Mouse (Mus musculus): ENCODE measurements around the gene Ralb.
A peak's percentile ranks its signal among the peaks of the same experiment; 100 is the strongest.

Gene Ralb

DNA sequence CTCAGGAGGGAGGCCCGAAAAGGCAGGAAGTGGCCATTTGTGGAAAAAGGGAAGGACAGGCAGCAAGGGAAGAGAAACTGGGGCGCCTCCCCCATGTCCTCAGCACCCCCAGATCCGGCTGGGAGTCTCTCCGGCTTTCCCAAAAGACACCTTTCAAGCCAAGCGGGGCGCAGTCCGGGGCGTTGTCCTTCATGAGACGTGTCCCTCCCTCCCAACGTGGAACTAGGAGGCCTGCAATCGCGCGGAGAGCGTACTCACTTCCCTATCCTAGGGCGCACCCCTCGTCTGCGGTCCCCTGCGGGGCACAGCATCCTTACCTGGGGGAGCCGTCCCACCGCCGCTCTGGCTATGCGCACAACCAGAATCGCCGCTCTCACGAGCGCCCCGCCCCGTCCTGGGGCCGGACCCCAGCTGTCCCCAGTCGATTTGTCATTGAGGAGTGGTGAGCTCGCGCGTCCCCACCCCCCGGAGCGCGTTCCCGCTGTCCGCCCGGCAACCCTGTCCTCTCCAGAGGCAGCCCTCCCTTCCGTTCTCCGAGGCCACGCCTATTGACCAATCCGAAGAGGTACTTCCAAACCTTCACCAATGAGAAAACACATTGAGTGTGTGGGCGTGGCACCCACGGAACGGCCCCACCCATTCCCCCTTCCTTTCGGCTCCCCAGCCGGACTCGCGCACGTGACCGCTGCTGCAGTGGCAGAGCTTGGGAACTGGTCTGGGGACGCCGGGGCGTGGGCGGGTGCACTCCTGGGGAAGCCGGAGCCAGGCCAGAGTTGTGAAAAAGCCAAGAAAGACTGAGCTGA is at the start of gene Ralb:
Ralb (minus strand) TSS at position 535 of the 803 bp plus-strand sequence.
- DNase-seq (ENCODE audit: low spot score), result peak; percentile 88

DNA sequence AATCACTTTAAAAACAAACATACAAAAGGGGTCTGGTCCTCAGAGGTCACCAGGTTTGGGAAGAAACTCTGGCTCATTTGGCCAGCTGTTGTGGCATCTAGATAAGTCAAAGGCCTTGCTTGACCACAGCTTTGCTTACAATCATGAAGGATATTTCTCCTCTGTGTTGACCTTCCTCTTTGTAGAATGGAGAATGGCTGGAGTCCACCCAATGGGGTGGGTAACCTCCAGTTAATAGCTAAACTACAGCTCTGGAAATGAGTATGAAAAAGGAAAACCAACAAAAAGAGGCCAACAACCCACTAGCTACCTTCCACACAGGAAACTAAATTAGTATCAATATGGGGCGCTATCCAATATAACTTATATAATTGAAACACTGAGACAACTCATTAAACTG is 47.1 kb upstream of the Ralb start:
- no peak for DNase-seq (ENCODE audit: low spot score)

DNA sequence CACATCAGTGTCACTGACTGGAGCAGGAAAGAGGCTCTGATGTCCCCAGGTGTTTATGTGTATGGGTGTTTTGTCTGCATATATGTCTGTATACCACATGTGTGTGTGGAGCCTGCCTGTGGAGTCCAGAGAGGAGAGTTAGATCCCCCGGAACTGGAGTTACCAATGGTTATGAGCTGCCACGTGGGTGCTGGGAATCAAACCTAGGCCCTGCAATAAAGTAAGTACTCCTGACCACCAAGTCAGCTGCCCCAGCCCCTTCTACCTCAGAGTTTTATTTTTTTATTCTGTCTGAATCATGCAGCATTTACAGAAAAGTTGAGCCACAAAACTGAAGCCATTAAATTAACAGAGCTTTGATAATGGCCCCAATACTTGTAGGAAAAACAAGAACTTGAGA is 45.5 kb upstream of the Ralb start:
- DNase-seq (ENCODE audit: low spot score), result no peak

GRCm38 (mm10) chr1:119549327-119549689 is 44.7 kb upstream of the Ralb start:
- no peak for DNase-seq (ENCODE audit: low spot score)

GRCm38 (mm10) chr1:119548668-119549326 is 44.2 kb upstream of the Ralb start:
- peak; percentile 80 for DNase-seq (ENCODE audit: low spot score)

GRCm38 (mm10) chr1:119546490-119546889 is 41.9 kb upstream of the Ralb start:
- no peak for DNase-seq (ENCODE audit: low spot score)

DNA sequence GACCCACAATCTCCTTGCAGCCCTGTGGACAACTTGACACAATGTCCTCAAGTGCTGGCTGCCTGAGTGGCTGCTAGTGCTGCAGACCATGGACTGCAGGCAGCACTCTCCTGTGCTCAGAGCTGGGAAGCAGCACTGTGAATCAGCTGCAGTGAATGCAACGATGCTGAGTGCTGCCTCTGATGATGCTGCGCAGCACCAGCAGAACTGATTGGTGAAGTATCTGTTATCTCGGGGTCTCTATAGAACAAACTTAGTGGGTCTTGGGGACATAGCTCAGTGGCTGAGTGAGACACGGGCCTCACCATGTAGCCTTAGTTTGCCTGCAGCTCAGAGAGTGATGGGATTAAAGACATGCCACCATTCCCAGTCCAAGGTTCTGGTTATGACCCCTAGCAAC is 41.1 kb upstream of the Ralb start:
- DNase-seq (ENCODE audit: low spot score), result no peak

DNA sequence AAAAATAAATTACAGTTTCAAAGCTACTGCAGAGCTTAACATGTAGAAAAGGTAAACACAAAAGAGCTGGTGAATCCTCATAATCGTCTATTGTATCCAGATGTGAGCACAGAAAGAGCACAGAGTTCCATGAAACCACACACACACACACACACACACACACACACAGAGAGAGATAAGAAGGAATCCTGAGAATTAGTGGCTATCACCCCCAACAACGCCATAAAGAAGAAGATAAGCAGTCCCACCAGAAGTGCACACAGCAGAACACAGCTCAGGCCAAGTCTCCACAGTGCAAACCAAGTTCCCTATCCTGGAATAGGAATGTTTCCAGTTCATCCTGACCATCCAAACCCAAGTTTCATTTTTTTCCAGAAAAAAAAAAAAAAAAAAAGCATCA is 40.6 kb upstream of the Ralb start:
- DNase-seq (ENCODE audit: low spot score), result no peak

GRCm38 (mm10) chr1:119544611-119545155 is 40.1 kb upstream of the Ralb start:
- no peak for DNase-seq (ENCODE audit: low spot score)

DNA sequence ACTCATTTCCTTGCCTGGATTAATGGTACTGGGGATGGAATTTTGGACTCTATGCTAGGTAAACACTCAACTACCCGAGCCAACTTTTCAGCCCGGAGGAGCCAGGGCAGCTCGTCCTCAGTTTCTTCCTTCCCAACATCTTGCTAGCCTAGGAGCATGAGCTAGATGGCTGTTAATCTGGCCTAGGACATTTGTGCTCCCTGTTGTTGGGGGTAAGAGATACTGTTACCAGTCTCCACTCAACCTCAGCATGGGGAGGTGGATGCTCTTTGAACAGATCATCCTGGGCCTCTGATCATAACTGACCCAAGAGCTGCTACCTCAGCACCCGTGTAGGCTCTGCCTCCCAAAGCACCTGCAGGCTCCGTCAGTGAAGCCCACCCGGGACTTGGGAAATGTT is 38.7 kb upstream of the Ralb start:
- DNase-seq (ENCODE audit: low spot score), result no peak

- DNase-seq (ENCODE audit: low spot score), result no peak
Measured at GRCm38 (mm10) chr1:119541570-119541969, 37.0 kb upstream of the Ralb start.

DNA sequence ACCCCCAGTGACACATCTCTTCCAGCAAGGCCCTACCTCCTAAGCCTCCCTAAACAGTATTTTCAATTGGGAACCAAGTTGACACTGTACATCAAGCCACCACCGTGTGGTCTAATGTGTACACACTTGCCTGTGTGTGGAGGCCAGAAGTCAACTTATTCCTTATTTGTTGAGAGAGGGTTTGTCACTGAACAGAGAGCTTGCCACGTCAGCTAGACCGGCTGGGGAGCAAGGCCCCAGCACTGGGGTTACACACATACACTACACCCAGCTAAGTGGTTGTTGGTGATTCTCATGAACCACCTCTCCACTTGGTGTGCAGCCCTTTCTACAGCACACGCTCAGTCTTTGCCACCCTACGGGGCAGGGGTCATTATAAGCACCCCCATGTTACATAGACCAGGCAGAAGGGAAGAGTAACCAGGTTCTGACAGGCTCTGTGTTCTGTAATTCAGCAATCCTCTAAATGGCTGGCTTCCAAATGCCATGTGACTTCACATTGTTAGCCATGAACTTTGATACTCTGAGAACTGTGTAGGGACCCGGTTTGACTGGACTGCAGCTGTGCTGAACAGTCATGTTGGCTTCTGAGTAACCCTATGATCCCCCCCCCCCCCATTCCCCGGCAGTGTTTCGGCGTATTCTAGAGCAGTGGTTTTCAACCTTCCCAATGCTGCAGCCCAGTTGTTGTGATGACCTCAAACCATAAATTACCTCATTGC is 36.4 kb upstream of the Ralb start:
- no peak for DNase-seq (ENCODE audit: low spot score)

GRCm38 (mm10) chr1:119539252-119539651 is 34.7 kb upstream of the Ralb start:
- no peak for DNase-seq (ENCODE audit: low spot score)

DNA sequence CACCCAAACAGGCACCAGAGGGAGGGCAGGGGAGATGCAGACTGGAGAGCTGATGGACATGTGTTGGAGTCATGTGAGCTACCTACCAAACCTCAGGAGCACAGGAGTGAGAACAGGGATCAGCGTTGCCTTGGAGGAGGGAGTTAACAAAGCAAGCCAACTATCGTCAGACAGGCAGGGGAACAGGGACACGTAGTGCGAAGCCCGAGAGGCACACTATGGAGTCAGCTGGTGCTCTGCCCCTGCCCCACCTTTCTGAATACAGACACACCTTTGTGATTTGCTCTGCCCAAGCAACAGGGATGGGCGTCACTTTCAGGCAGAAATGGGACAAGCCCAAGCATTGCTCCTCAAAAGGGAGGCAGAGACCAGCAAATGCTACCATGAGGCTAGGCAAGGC is 33.1 kb upstream of the Ralb start:
- DNase-seq (ENCODE audit: low spot score), result no peak

DNA sequence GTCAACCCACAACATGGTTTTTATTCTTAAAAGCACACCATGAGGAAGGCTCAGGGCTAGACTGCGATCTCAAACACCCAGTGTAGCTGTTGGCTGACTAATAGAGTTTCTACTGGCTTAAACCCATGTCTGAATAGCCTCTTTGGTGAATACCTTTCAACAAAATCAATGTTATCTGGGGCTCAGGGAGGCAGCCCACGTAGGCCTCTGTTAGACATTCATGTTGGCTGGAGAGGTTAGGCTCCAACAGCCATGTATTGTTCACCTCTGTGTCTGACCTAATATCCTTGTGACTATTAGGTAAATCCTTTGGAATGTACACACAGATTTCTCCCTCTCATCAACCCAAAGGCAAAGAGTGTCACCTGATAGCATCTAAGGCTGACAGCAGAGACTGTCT is 31.5 kb upstream of the Ralb start:
- DNase-seq (ENCODE audit: low spot score), result no peak

DNA sequence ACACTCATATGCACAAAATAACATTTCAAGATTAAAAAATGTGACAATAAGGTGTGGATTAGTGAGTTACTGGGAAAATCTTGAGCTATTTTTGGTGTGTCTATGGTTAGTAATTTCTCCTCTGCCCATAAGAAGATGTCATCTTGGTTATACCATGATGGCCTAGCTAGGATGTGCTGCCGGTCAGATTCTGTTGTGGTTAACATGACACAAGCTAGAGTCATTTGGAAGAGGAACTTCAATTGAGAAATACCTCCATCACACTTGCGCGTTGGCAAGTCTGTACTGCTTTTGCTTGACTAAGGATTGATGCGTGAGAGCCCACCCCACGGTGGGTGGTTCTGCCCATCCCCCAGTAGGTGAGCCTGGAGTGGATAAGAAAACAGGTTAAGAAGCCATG is 29.7 kb upstream of the Ralb start:
- no peak for DNase-seq (ENCODE audit: low spot score)

DNA sequence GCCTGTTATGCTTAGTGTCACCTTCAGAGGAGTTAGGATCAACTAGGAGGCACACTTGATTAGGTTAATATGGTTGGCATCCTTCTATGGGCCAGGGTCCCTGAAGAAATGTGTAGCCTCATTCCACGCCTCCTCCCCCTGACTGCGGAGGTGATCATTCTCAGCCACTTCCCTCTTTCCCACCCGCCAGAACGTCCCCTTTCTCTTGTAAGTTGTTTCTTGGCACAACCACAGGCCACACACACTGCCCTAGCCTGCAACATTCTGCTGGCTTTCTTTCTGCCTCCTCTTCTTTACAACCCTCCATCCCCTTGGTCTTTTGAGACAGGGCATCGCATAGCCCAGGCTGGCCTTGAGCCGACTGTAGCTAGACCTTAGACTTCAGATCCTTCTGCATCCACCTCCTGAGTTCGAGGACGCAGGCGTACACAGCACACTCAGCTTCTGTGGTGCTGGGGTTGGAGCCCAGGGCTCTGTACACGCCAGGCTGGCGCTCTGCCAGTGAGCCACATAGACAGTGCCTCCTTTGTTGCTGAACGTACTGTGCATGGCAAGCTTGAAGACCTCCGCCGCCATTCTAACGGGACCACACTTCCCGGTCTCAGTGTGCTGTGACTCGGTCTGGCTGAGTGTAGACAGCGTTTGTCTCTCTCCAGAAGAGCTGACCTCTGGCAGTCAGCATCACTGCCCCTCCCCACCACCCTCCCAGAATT is 28.7 kb upstream of the Ralb start:
- no peak for DNase-seq (ENCODE audit: low spot score)

DNA sequence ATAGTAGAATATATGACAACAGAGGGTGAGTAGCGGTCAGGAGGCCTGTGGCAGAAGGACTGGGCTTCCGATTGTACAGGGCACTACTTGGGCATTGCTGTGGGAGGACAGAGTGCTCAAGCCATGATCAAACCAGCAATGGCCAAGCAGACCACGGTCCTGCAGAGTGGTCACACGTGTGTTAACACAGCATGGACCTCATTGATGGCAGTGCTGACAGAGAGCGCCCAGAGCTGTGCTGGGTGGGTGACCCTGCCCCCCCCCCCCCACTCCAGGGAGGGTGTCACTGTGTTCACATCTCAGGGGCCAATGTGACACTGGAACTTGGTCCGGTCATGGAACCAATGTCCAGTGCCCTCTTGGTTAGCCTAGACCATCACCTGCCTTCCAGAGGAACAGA is 27.6 kb upstream of the Ralb start:
- DNase-seq (ENCODE audit: low spot score), result no peak

DNA sequence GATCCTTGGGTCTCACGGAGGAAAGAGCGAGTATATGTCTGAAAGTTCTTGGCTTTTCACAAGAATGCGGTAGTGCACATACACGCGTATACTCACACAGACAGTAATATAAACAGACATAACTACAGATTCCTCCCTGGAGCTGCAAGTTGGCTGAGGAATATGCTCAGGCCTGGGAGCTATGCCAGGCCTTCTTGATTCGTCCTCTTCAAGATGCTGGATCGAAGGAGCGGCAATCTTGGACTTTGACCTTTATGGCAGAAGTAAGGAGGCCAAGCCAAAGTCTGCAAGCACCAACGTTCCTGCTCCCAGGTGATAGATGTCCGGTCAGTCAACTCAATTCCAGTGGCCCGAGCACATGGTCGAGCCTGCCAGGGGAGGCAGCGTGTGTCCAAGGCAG is 26.3 kb upstream of the Ralb start:
- no peak for DNase-seq (ENCODE audit: low spot score)

GRCm38 (mm10) chr1:119525689-119526591 is 21.3 kb upstream of the Ralb start, which contains the start of gene Tmem185b:
Tmem185b (plus strand) TSS chr1:119526160.
- peak; percentile 92 for DNase-seq (ENCODE audit: low spot score)

DNA sequence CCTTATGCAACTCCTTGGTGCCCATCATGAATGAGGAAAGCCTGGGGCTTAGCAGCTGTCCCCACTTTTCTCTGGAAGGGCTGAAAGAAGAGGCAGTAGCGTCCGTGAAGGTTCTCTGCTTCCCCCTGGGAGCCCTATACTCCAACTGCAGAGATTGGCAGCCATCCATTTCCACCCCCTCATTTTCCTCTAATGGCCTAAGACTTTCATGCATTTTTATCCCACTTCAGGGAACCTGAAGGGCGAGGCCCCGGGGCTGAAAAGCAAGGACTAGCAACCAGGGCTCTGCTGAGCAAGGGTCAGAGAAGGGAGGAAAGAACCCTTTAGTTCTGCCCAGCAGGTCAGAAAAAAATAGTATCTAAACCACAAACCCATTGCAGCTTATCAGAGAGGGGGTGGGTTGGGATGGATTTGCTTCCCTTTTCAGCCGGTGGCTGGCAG is 20.4 kb upstream of the Ralb start:
- no peak for DNase-seq (ENCODE audit: low spot score)
